Mouse (Mus musculus) stomach, adult 2 months (tissue): ENCODE data around the gene Fam71e1. TPM values are rescaled to one million over a fixed set of nuclear protein-coding genes. Genes with fewer than 3 reads are reported as not detected.

Experiments
- polyA plus RNA-seq: library from polyadenylated mRNA; depleted of rRNA; stranded (reverse); fragments of >200 nt; gene quantifications from 2 replicates; pipeline ENCODE4 v1.2.3, GENCODE M21; 2012; rRNA removed

The Fam71e1 gene
- 3.2 and 6.5 TPM in 2 replicates for polyA plus RNA-seq

DNA sequence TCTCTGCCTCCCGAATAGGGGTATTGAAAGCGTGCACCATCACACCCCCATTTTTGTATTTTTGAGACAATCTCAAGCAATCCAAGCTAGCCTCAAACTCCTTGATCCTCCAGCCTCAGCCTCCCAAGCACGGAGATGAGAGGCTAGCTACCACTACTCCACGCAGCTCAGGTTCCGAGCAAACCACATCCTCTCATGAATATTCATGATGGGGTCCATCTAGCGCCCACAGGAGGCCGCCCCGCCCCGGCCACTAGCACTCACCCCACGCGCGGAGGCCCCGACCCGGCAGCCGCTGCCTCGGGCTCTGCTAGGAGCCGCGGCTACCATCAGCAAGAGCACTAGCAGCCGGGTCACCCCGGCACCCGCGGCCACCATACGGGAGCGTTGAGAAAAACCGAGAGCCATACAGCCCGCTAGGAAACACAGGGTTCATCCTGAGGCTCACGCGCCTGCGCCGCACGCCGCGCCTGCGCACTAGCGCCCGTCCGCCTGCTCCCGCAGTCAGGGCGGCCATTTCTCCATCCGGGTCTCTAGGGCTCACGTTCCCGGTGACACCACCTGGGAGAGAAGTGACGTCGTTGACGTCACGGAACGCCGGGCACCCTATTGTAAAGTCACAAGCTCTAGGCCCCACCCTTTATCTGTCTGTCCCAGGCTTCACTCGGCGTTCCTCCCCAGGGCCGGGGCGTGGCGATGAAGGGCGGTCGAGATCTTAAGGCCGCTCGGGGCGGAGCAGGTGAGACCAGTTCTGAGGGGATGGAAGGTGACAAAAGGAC lies at the start of gene Fam71e1, which contains the start of gene Emc10:
Gene Fam71e1 (plus strand): TSS at position 590 of the 779 bp plus-strand sequence.
Gene Emc10 (minus strand): TSS at position 538 of the 779 bp plus-strand sequence.

DNA sequence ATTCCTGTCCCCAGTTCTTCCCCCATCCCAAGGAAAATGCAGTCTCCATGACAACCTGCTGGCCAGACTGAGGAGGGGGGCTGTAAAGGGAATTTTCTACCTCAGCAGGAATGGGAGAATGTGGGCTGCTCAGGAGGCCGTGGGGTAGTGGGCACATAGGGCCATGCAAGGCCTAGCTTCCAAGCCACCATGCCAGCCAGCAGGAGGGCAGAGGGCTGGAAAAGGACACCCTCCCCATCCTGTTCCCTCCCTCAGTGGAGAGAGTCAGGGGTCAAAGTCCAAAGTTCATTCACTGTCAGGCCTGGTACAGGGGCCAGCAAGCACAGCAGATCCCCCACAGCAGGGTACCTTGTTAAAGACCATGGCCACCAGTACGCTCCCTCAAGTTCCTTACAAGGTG lies 31.3 kb upstream of the Fam71e1 start, which contains the start of gene Aspdh:
Gene Aspdh (plus strand): TSS at position 281 of the 400 bp plus-strand sequence.

DNA sequence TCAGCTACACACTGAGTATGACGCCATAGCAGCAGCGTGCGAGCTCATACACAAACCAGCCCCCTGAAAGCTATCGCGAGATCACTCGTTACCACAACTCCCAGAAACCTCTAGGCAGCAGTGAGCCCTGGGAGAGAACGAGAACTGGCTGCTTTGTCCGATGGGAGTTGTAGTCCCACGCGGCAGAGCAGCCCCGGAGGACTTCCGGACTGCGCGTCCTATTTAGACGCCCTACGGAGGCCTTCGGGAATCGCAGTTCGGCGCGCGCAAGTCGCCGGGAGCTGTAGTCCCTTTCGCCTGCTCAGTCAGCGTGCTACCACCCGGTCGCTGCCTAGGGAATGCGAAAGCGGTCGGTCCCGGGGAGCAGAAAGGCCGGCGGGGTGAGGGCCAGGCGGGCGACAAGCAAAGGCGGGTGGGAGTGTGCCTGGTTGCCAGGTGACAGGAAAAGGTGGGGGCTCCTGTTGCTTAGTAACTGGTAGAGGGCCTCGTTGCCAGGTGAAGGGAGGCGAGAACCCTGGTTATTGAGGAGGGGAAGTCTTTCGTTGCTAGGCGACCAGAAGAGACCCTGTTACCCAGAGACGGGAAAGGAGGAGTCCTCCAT lies 28.5 kb upstream of the Fam71e1 start, which contains the start of gene Josd2:
Gene Josd2 (plus strand): TSS at position 170 of the 601 bp plus-strand sequence.

DNA sequence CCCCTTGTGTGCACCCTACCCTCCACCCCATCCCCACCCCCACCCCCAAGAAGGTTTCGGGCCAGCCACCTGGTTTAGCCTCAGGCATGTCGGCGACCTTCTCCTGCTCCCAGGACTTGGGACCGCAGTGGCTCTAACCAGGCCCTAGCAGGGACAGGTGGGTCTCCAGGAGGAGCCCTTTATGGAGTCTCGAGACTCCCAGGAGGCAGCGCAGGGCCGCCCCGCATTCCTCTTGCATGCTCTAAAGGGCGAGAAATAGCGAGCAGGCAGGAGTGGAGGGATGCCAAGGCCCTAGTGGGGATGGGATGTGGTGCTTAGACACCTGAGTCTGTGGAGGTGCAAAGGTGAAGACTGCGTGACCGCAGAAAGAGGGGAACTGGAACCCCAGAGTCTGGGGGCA lies 28.1 kb downstream of the Fam71e1 start, which contains the start of gene Mybpc2:
Gene Mybpc2 (minus strand): TSS at position 155 of the 400 bp plus-strand sequence.

DNA sequence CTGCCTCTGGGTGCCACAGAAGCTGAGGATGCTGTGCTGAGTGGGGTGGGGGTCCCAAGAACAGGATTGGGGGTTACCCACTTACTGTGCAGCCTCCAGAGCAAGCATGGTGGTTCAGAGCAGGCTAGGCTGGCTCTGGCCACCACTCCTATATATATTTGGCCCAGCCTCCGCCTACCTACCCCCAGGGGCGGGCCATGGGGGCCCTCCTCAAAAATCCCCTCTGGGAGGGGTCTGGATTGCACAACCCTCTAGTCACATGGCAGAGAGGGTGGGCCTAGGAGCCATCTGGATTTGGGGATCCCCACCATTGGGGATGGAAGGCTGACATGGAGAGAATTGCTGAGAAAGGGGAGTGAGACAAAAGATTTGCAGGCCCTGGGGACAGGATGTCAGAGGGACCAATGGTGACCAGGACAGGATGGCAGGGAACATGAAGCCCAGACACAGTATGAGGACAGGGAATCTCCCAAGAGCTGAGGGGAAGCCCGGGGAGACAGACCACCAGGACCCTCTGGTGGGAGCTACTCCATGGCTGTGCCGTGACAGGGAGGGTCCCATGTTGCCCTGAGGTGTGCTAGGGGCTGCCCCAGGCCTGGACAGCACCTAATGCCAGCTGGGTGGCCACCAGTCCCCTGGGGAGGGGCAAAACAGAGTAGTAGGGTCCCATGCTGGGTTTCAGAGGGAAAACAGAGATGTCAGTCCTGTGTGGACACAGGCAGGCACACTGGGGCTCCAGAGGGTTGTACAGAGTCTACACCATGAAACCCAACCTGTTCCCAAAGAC lies 35.8 kb downstream of the Fam71e1 start, which contains the start of gene Spib:
Gene Spib (minus strand): TSS at position 126 of the 787 bp plus-strand sequence.

DNA sequence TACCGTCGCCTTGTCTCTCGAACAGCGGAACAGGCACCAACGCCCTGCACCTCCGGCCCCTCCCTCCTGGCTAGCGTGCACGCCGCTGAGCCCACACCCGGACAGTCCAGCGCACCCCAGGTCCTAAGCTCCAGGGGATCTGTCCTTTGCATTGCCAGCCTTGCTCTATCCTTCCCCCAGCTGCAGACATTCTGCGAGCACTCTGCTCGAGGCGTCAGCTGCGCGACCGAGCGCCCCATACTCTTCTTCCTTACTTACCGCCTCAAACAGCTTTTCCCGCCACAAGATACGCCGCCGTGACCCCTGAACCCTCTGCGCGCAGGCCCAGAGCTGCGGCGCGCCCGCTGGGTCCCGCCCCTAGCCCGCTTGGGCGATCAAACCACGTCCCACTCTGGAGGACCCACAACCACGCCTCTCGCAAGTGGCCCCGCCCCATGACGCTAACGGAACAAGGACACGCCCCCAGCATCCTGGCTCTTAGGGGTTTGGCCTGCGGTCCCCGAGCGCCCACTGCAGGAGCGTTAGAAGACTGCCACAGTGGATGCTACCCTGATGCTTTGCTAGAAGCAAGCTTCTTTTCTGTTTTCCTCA lies 52.2 kb downstream of the Fam71e1 start, which contains the start of gene Pold1:
Gene Pold1 (minus strand): TSS at position 353 of the 591 bp plus-strand sequence.

Other genes with a start within 250 kb of the Fam71e1 start
- 1.4 and 2.2 TPM in 2 replicates for gene 1700028J19Rik, start 249.9 kb upstream of the Fam71e1 start, polyA plus RNA-seq
- gene 2410002F23Rik, start 249.9 kb upstream of the Fam71e1 start, polyA plus RNA-seq, result 41.0 and 51.0 TPM in 2 replicates
- gene Acp4, start 239.2 kb upstream of the Fam71e1 start, polyA plus RNA-seq, result not detected in 2 replicates
- not detected in 2 replicates for gene Gm15517, start 235.1 kb upstream of the Fam71e1 start, polyA plus RNA-seq
- gene Clec11a, start 189.7 kb upstream of the Fam71e1 start, polyA plus RNA-seq, result 5.9 and 7.3 TPM in 2 replicates
- gene Shank1, start 186.3 kb upstream of the Fam71e1 start, polyA plus RNA-seq, result 1.1 and 1.5 TPM in 2 replicates
- gene Syt3, start 112.5 kb upstream of the Fam71e1 start, polyA plus RNA-seq, result 4.4 and 6.3 TPM in 2 replicates
- gene 1700008O03Rik, start 110.8 kb upstream of the Fam71e1 start, polyA plus RNA-seq, result 0.44 and 2.1 TPM in 2 replicates
- 1.5 and 2.3 TPM in 2 replicates for gene Lrrc4b, start 67.6 kb upstream of the Fam71e1 start, polyA plus RNA-seq
- gene Aspdh, start 31.2 kb upstream of the Fam71e1 start, polyA plus RNA-seq, result 0.06 and 0.37 TPM in 2 replicates
- gene Josd2, start 28.6 kb upstream of the Fam71e1 start, polyA plus RNA-seq, result 68.6 and 84.3 TPM in 2 replicates
- gene Emc10, start 52 bp upstream of the Fam71e1 start, polyA plus RNA-seq, result 186 and 215 TPM in 2 replicates
- gene Mybpc2, start 28.1 kb downstream of the Fam71e1 start, polyA plus RNA-seq, result 0.84 and 2.7 TPM in 2 replicates
- gene Spib, start 35.5 kb downstream of the Fam71e1 start, polyA plus RNA-seq, result 2.3 and 4.4 TPM in 2 replicates
- gene Pold1, start 52.3 kb downstream of the Fam71e1 start, polyA plus RNA-seq, result 16.1 and 17.2 TPM in 2 replicates
- gene Nr1h2, start 57.4 kb downstream of the Fam71e1 start, polyA plus RNA-seq, result 120 and 156 TPM in 2 replicates
- 1.3 and 2.4 TPM in 2 replicates for gene Napsa, start 75.8 kb downstream of the Fam71e1 start, polyA plus RNA-seq
- gene Kcnc3, start 94.1 kb downstream of the Fam71e1 start, polyA plus RNA-seq, result 2.1 and 2.2 TPM in 2 replicates
- 37.3 and 39.8 TPM in 2 replicates for gene Myh14, start 174.3 kb downstream of the Fam71e1 start, polyA plus RNA-seq
- not detected in 2 replicates for gene Izumo2, start 212.2 kb downstream of the Fam71e1 start, polyA plus RNA-seq